Mouse (Mus musculus) CH12.LX (cell line): ENCODE data around the gene Cdk4. TPM values are rescaled to one million over a fixed set of nuclear protein-coding genes. Genes with fewer than 3 reads are reported as not detected.

ENCODE experiments used
- DNase-seq: peaks from one replicate; pipeline ENCODE4 v3.0.0-alpha.2; 2013; ENCODE audit errors: extremely low read depth
- H3K27ac ChIP-seq: 2 replicates; pipeline ENCODE4 v1.5.1; 2012; ENCODE audit warnings: low read depth, mild to moderate bottlenecking, control low read depth, moderate library complexity; ENCODE audit not compliant: insufficient read depth
- H3K27me3 ChIP-seq: replicated peaks from 2 replicates; pipeline ENCODE3; 2012; ENCODE audit warnings: inconsistent platforms
- H3K36me3 ChIP-seq, 2 experiments: replicated peaks in 1 of 2; 2 replicates each; pipeline versions ENCODE3 to v1.6.1; 2012; ENCODE audit warnings: inconsistent platforms in 1 of 2, low read length in 1 of 2, mild to moderate bottlenecking in 1 of 2, mixed read lengths in 1 of 2, moderate library complexity in 1 of 2; ENCODE audit not compliant: control insufficient read depth in 1 of 2, insufficient read depth in 1 of 2
- H3K4me1 ChIP-seq, 2 experiments: 2 replicates each; pipeline ENCODE4 v1.6.1; 2012; ENCODE audit warnings: inconsistent platforms in 1 of 2, moderate library complexity in 1 of 2; ENCODE audit not compliant: insufficient read depth in 2 of 2, control insufficient read depth in 1 of 2
- H3K4me2 ChIP-seq: 2 replicates; pipeline ENCODE4 v1.6.1; 2012; ENCODE audit warnings: low read depth, mild to moderate bottlenecking, control low read depth; ENCODE audit not compliant: poor library complexity, insufficient read depth, severe bottlenecking
- H3K4me3 ChIP-seq, 3 experiments: fragments of 150-350 bp in 1 of 3; sonication (generic) in 1 of 3; replicated peaks in 1 of 3; 2 replicates each; pipeline versions ENCODE3 to v1.5.1; 2011 to 2012; ENCODE audit warnings: low read depth in 2 of 3, low read length in 2 of 3, mild to moderate bottlenecking in 2 of 3, moderate library complexity in 2 of 3, control low read depth in 1 of 3, improper control_type of control experiment in 1 of 3, inconsistent platforms in 1 of 3, mixed read lengths in 1 of 3; ENCODE audit not compliant: poor library complexity in 1 of 3
- H3K79me2 ChIP-seq: replicated peaks from 2 replicates; pipeline ENCODE4 v1.6.1; 2012; ENCODE audit warnings: mild to moderate bottlenecking, moderate library complexity; ENCODE audit not compliant: control insufficient read depth, poor library complexity, insufficient read depth, severe bottlenecking; ENCODE audit errors: extremely low read depth
- H3K9ac ChIP-seq: 2 replicates; pipeline ENCODE4 v1.6.1; 2012; ENCODE audit warnings: low read depth, mild to moderate bottlenecking, control low read depth, moderate library complexity; ENCODE audit not compliant: insufficient read depth
- H3K9me3 ChIP-seq: replicated peaks from 2 replicates; pipeline ENCODE3; 2012; ENCODE audit warnings: low read length, inconsistent platforms, mixed read lengths
- CHD1 ChIP-seq: IDR thresholded peaks from 2 replicates; pipeline ENCODE4 v1.6.1; 2012; ENCODE audit warnings: low read depth, low read length, improper control_type of control experiment, inconsistent platforms
- CTCF ChIP-seq, 2 experiments: IDR thresholded peaks in 1 of 2; conservative IDR thresholded peaks in 1 of 2; 2 replicates each; pipeline ENCODE4 v1.5.1; 2011 to 2012; ENCODE audit warnings: low read depth in 2 of 2, low read length in 2 of 2, improper control_type of control experiment in 1 of 2, inconsistent platforms in 1 of 2, mild to moderate bottlenecking in 1 of 2, moderate library complexity in 1 of 2
- E2F4 ChIP-seq: IDR thresholded peaks from 2 replicates; pipeline ENCODE4 v1.6.1; 2011; ENCODE audit warnings: low read depth, low read length, improper control_type of control experiment; ENCODE audit not compliant: insufficient replicate concordance
- EP300 ChIP-seq: IDR thresholded peaks from 2 replicates; pipeline ENCODE4 v1.6.1; 2011; ENCODE audit warnings: low read length, improper control_type of control experiment
- GABPA ChIP-seq: IDR thresholded peaks from 2 replicates; pipeline ENCODE4 v1.6.1; 2012; ENCODE audit warnings: low read depth, low read length, improper control_type of control experiment, inconsistent platforms; ENCODE audit not compliant: insufficient replicate concordance
- IRF4 ChIP-seq: IDR thresholded peaks from 2 replicates; pipeline ENCODE4 v1.6.1; 2014; ENCODE audit warnings: low read depth, mild to moderate bottlenecking, inconsistent platforms, low read length, improper control_type of control experiment
- JUN ChIP-seq: IDR thresholded peaks from 2 replicates; pipeline ENCODE4 v1.6.1; 2011; ENCODE audit warnings: low read depth, mild to moderate bottlenecking, low read length, improper control_type of control experiment, moderate library complexity; ENCODE audit not compliant: insufficient read depth
- KAT2A ChIP-seq: IDR thresholded peaks from 2 replicates; pipeline ENCODE4 v1.6.1; 2012; ENCODE audit warnings: low read length, improper control_type of control experiment, inconsistent platforms; ENCODE audit not compliant: insufficient replicate concordance
- MAX ChIP-seq: IDR thresholded peaks from 2 replicates; pipeline ENCODE4 v1.6.1; 2011; ENCODE audit warnings: low read length, improper control_type of control experiment
- MXI1 ChIP-seq: IDR thresholded peaks from 2 replicates; pipeline ENCODE4 v1.6.1; 2011; ENCODE audit warnings: mild to moderate bottlenecking, low read depth, low read length, improper control_type of control experiment
- NELFE ChIP-seq: IDR thresholded peaks from 2 replicates; pipeline ENCODE4 v1.6.1; 2011; ENCODE audit warnings: low read depth, low read length, improper control_type of control experiment
- NRF1 ChIP-seq: IDR thresholded peaks from 2 replicates; pipeline ENCODE4 v1.6.1; 2014; ENCODE audit warnings: low read depth, mild to moderate bottlenecking, inconsistent platforms, low read length, improper control_type of control experiment, moderate library complexity
- PAX5 ChIP-seq: IDR thresholded peaks from 2 replicates; pipeline ENCODE4 v1.6.1; 2012; ENCODE audit warnings: low read length, inconsistent platforms, mixed read lengths
- POLR2AphosphoS2 ChIP-seq: IDR thresholded peaks from 2 replicates; pipeline ENCODE4 v1.6.1; 2011; ENCODE audit warnings: low read depth, low read length, improper control_type of control experiment
- RAD21 ChIP-seq: IDR thresholded peaks from 2 replicates; pipeline ENCODE4 v1.6.1; 2011; ENCODE audit warnings: low read depth, mild to moderate bottlenecking, low read length, improper control_type of control experiment, moderate library complexity
- RCOR1 ChIP-seq: conservative IDR thresholded peaks from 2 replicates; pipeline ENCODE4 v1.6.1; 2012; ENCODE audit warnings: low read depth, mild to moderate bottlenecking, inconsistent platforms, low read length, improper control_type of control experiment
- SMC3 ChIP-seq: IDR thresholded peaks from 2 replicates; pipeline ENCODE4 v1.6.1; 2011; ENCODE audit warnings: low read depth, low read length, improper control_type of control experiment
- TCF12 ChIP-seq: IDR thresholded peaks from 2 replicates; pipeline ENCODE4 v1.6.1; 2014; ENCODE audit warnings: low read depth, mild to moderate bottlenecking, inconsistent platforms, low read length, improper control_type of control experiment
- USF1 ChIP-seq: IDR thresholded peaks from 2 replicates; pipeline ENCODE4 v1.6.1; 2014; ENCODE audit warnings: low read depth, mild to moderate bottlenecking, inconsistent platforms, low read length, improper control_type of control experiment
- USF2 ChIP-seq: conservative IDR thresholded peaks from 2 replicates; pipeline ENCODE4 v1.6.1; 2011; ENCODE audit warnings: low read depth, low read length, improper control_type of control experiment
- ZC3H11A ChIP-seq: IDR thresholded peaks from 2 replicates; pipeline ENCODE4 v1.6.1; 2012; ENCODE audit warnings: low read depth, mild to moderate bottlenecking, inconsistent platforms, low read length, improper control_type of control experiment
- ZNF384 ChIP-seq: IDR thresholded peaks from 2 replicates; pipeline ENCODE4 v1.6.1; 2012; ENCODE audit warnings: low read depth, low read length, improper control_type of control experiment, inconsistent platforms
- dilution Hi-C: fragments of 300-500 bp; cut with MboI; formaldehyde crosslinking; loops from 2 replicates; pipeline ENCODE4 v1.14.3; 2020; ENCODE audit warnings: low sequenced_read_pairs; ENCODE audit not compliant: extremely low pct_unique_long_range_greater_than_20kb, extremely low pct_ligation_motif_present
- in situ Hi-C: fragments of 300-500 bp; cut with MboI; formaldehyde crosslinking; loops from 3 replicates; pipeline ENCODE4 v1.14.3; 2019; ENCODE audit warnings: low sequenced_read_pairs, low pct_ligation_motif_present, low pct_unique_long_range_greater_than_20kb, mixed read lengths
- polyA plus RNA-seq: library from polyadenylated mRNA; unstranded; fragments of >175 nt; gene quantifications from 2 replicates; pipeline ENCODE4 v1.2.1, GENCODE M21; 2012; ENCODE audit warnings: low read depth; ENCODE audit not compliant: insufficient read length
- total RNA-seq, 2 experiments: library from RNA; depleted of rRNA; stranded (reverse); fragments of 300-350 nt in 1 of 2; fragments of >200 nt in 1 of 2; gene quantifications; 2 replicates each; pipeline ENCODE4 v1.2.3; 2012 to 2014

The Cdk4 gene
- total and polyA plus RNA-seq, 3 experiments: 257 to 921 (median 864) TPM

GRCm38 (mm10) chr10:127055406-127055805 is 7.9 kb upstream of the Cdk4 start:
- Histone ChIP-seq H3K4me3 (no peak overlapping the region), H3K27ac (no peak overlapping the region), H3K36me3 (peaks cover 12 to 15% of the 10 kb centered on the region in 2 experiments), H3K9me3 (no peaks in the 10 kb centered on the region), H3K4me2 (0 out of 2 replicates have a peak overlapping the region, but pooled peaks have one; percentile 14), H3K27me3 (peaks cover 15% of the 10 kb centered on the region), H3K9ac (no peak overlapping the region), H3K79me2 (no peaks in the 10 kb centered on the region), H3K4me1 (peaks cover 12 to 34% of the 10 kb centered on the region in 2 experiments)
- dilution Hi-C loops: no loop called here
- TF ChIP-seq USF2 (no peak), TCF12 (no peak), CHD1 (no peak), CTCF (conservative IDR thresholded peaks at IDR 0.05 in 1 of 2, IDR thresholded peaks at IDR 0.05 in 1 of 2; ENCODE audit: low read depth in 2 of 2, low read length in 2 of 2) (no peak)
- in situ Hi-C loops: no loop called here
- no peak for DNase-seq

- H3K27ac ChIP-seq: no peak overlapping the region
- H3K4me2 ChIP-seq: no peak overlapping the region
- TF ChIP-seq EP300: no peak
- no peak for TF ChIP-seq ZNF384
- TF ChIP-seq GABPA: no peak
- TF ChIP-seq USF1: no peak
- TF ChIP-seq JUN: no peak
- no peak for TF ChIP-seq NRF1
- no peak for TF ChIP-seq E2F4
- TF ChIP-seq PAX5: no peak
- TF ChIP-seq ZC3H11A: no peak
- no peak for TF ChIP-seq SMC3
- no peak for TF ChIP-seq MXI1
- no peak for TF ChIP-seq MAX
- TF ChIP-seq RCOR1: no peak
- no peak for TF ChIP-seq POLR2AphosphoS2
- TF ChIP-seq RAD21: no peak
- TF ChIP-seq KAT2A: no peak
- TF ChIP-seq CHD1: no peak
- TF ChIP-seq NELFE: no peak
- TF ChIP-seq IRF4: no peak
- H3K4me1 ChIP-seq: peaks cover 12 to 33% of the 10 kb centered on the region in 2 experiments
- in situ Hi-C loops: no loop called here
- H3K27me3 ChIP-seq: peaks cover 26% of the 10 kb centered on the region
- H3K36me3 ChIP-seq: peaks cover 12 to 15% of the 10 kb centered on the region in 2 experiments
- no peak for DNase-seq
- no peak overlapping the region for H3K9ac ChIP-seq
- no peaks in the 10 kb centered on the region for H3K9me3 ChIP-seq
- H3K79me2 ChIP-seq: no peaks in the 10 kb centered on the region
- H3K4me3 ChIP-seq: no peak overlapping the region
- dilution Hi-C loops: no loop called here
Measured at GRCm38 (mm10) chr10:127056490-127056889, 6.8 kb upstream of the Cdk4 start.
